Mouse (Mus musculus): Measurements from ENCODE around the gene Adig.

Adig gene

DNA sequence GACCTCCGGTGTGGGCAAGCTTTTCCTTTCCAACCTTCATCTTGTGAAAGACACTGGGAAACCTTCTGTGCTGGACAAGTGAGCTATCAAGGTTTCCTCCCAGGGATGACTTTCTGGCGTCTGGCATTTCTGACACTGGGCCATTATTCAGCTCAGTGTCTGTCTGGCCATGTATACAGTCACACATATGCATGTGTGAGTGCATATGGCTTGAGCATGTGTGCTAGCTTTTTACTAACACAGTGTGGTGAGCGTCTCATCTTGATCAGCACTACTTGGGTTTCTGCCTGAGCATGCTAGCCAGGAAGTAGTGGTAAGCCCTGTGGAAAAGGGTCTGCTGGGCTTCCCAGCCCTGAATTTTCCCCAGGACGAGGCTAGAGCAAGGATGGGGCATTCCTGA, 38.9 kb downstream of the Adig start:
- DNase-seq (ENCODE audit: low spot score in 2 of 2): no peak

DNA sequence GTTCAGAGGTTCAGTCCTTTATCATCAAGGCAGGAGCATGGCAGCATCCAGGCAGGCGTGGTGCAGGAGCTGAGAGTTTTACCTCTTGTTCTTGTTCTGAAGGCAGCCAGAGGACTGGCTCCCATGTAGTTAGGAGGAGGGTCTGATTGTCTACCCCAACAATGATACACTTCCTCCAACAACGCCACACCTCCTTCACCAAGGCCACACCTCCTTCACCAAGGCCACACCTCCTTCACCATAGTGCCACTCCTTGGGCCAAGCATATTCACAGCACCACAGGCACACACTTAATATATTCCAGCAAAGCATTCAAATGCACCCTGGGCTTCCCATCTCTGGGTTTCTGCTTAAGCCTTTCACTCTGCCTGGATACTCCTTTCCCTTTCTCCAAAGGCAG, 42.9 kb downstream of the Adig start:
- DNase-seq (ENCODE audit: low spot score in 2 of 2): no peak

GRCm38 (mm10) chr2:158546751-158547150, 44.3 kb downstream of the Adig start:
- peak; percentile 72 to 83 for DNase-seq (ENCODE audit: low spot score in 2 of 2)

DNA sequence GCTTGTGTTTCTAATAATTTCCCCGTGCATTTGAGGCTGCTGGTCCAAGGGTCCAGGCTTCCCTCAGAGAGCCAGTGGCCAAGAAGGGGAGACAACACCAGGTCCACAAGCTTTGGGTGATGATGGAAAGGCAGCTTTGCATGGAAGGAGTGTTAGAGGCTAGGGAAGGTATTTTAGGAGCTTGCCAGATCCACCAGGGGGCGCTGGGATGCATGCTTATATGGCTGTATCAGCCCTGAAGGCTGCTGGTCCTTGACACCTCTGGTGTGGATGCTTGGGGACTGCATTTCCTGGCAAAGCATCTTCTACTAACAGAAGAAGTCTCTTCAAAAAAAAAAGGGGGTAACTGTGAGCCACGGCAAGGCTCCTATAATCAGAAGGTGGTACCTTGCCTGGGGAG, 47.7 kb downstream of the Adig start:
- DNase-seq (ENCODE audit: low spot score in 2 of 2): peak; percentile 75 to 77

DNA sequence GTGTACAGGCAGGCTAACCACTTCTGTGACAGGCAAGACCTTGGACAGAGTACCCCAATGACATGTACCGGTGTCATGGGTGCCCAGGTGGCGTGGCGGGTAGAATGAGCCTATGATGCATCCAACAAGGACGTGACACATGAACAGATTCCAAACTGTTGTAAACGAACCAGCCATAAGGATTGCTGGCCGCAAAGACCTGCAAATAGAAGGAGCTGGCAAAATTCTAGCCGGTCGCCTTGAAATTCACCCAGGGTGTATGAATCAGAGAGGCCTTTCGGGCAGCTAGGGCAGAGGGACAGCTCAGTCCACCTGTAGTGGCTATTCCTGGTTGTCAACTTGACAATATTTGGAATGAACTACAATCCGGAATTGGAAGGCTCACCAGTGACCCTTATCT, 52.0 kb downstream of the Adig start:
- DNase-seq (ENCODE audit: low spot score in 2 of 2): no peak

DNA sequence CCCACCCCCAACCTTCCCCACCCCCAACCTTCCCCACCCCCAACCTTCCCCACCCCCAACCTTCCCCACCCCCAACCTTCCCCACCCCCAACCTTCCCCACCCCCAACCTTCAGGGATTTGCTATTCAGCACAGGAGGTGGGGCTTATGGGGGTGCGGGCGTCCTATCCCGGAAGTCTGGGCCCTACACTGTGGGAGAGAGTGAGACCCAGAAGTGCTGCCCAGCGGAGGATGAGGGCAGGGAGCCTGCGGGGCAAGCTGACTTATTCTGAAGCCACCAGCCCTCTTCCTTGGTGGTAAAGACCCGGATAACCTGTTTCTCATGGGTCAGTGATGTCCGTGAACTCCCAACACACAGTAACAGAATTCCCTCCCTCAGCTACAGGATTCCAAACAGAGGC, 52.8 kb downstream of the Adig start:
- DNase-seq (ENCODE audit: low spot score in 2 of 2): no peak

DNA sequence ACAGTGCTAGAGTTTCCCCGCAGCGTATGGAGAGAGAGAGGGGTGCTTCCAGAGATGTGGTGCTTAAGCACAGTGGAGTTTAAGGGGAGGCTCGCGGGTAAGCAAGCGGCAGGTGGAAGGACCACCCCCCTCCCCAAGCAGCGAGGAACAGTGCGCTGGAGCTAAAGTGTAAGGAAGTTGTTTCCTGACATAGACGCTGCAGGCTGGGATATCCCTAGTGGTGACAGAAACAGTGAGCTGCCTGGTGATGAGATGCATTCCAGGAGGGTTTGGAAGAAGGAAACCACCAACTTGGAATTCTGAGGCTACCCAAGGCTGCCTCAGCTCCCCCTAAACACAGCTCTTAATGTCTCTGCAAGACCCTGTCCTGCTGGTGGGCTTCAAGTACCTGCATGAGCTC, 53.4 kb downstream of the Adig start:
- DNase-seq (ENCODE audit: low spot score in 2 of 2): no peak

GRCm38 (mm10) chr2:158556225-158556624, 53.8 kb downstream of the Adig start:
- DNase-seq (ENCODE audit: low spot score in 2 of 2): peak; percentile 83 to 84

DNA sequence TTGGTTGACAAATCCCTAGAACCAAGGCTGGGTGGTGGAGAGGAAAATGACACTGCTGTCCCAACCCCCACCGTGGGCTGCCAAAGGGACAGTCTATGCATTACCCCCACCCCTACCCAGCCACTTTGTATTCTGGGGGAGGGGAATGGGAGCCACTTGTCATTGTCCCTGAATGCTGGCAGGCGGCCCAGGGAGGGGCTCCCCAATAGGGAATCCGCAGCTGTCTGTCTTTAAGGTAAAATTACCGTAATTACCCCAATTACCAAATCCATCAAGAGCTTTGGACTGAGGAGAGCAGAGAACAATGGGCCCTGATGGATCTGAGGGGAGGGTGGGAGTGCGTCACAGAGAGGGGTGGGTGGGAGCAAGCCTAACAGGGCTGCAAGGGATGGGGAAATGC, 54.3 kb downstream of the Adig start:
- DNase-seq (ENCODE audit: low spot score in 2 of 2): no peak
